Mouse (Mus musculus) lung, adult 2 months (tissue): ENCODE data around the gene Cnbd2.

ENCODE experiments used
- CTCF ChIP-seq: fragments of 200-500 bp; IDR thresholded peaks from 2 replicates; pipeline ENCODE4 v1.5.1; 2011; ENCODE audit warnings: mild to moderate bottlenecking, low read length, control low read depth; ENCODE audit not compliant: insufficient read depth
- POLR2A ChIP-seq: fragments of 200-500 bp; IDR thresholded peaks from 2 replicates; pipeline ENCODE4 v1.6.1; 2011; ENCODE audit warnings: low read depth, mild to moderate bottlenecking, control low read depth, low read length, borderline replicate concordance; ENCODE audit errors: extremely low read depth

- TF ChIP-seq POLR2A = no peak
- TF ChIP-seq CTCF = no peak
Measured at GRCm38 (mm10) chr2:156314811-156315210, 2.7 kb downstream of the Cnbd2 start.
